Comparison of ENCODE assay signal across 10 mouse cellular contexts in genomic region chr5:73013611-73014287, GRCm38 (mm10). TPM values are rescaled to one million over a fixed set of nuclear protein-coding genes. Genes with fewer than 3 reads are reported as not detected.
DNase-seq lines count a peak whose midpoint lies in the region; ATAC-seq and TF ChIP-seq lines count a peak whose summit lies in the region.
"Not testable (repeated sequence)": the region's sequence is repeated elsewhere in the genome, so short reads cannot be mapped to it uniquely, and the experiment has no call there.
"Had no signal": no experiment of that assay in that cellular context is flagged by ENCODE, and none has a peak within 500 bp of the region (broad histone marks: within the 10 kb centered on the region; RNA-seq: fewer than 3 reads in every experiment).

No protein-coding gene starts in this region.

- H3K4me1 ChIP-seq in heart, adult 2 months (ENCODE audit: control insufficient read depth, insufficient read depth, low read length); hindbrain, embryonic 13.5 days (replicated peaks); lung, adult 2 months (ENCODE audit: control insufficient read depth, insufficient read depth, low read length); midbrain, embryonic 16.5 days (ENCODE audit: control insufficient read depth, insufficient read depth, low read length); stomach, embryonic 15.5 days: not testable (repeated sequence)

- H3K27ac ChIP-seq in heart, adult 2 months; hindbrain, embryonic 13.5 days; midbrain, embryonic 16.5 days (ENCODE audit: low read length); stomach, embryonic 15.5 days: not testable (repeated sequence)

- peak; percentile 23 for DNase-seq in adrenal gland, postnatal 14 days
- peak in 1 of 2 experiments; percentile 23 for DNase-seq in heart, adult 2 months
- peak; percentile 24 for DNase-seq in kidney, postnatal 10 days
- peak; percentile 8 for DNase-seq in lung, adult 2 months

- H3K9ac ChIP-seq in heart, adult 2 months (ENCODE audit: low read depth, low read length) = peak overlapping the region; percentile 72
- peak overlapping the region; percentile 68 for H3K9ac ChIP-seq in hindbrain, embryonic 13.5 days
- peak overlapping the region; percentile 55 for H3K9ac ChIP-seq in midbrain, embryonic 16.5 days (ENCODE audit: low read depth, low read length)
- not testable (repeated sequence) for H3K9ac ChIP-seq in stomach, embryonic 15.5 days

- H3K9me3 ChIP-seq in hindbrain, embryonic 13.5 days; midbrain, embryonic 16.5 days (replicated peaks; ENCODE audit: control insufficient read depth, low read length, poor library complexity, severe bottlenecking); stomach, embryonic 15.5 days: not testable (repeated sequence)

- TF ChIP-seq POLR2A in heart, adult 2 months (IDR thresholded peaks at IDR 0.05; ENCODE audit: insufficient read depth, low read depth, low read length); lung, adult 2 months (IDR thresholded peaks at IDR 0.05; ENCODE audit: borderline replicate concordance, extremely low read depth, low read depth, low read length): not testable (repeated sequence)

- not testable (repeated sequence) for TF ChIP-seq CTCF in heart, adult 2 months (IDR thresholded peaks at IDR 0.05); lung, adult 2 months (IDR thresholded peaks at IDR 0.05; ENCODE audit: insufficient read depth, low read length)

- H3K36me3 ChIP-seq in heart, adult 2 months (ENCODE audit: control insufficient read depth, insufficient read depth, low read length); hindbrain, embryonic 13.5 days; midbrain, embryonic 16.5 days (ENCODE audit: control insufficient read depth, insufficient read depth, low read length); stomach, embryonic 15.5 days: not testable (repeated sequence)

- peak overlapping the region; percentile 22; the same call in 1 of the 2 replicates for H3K4me3 ChIP-seq in heart, adult 2 months
- H3K4me3 ChIP-seq in hindbrain, embryonic 13.5 days = peak overlapping the region; percentile 42
- H3K4me3 ChIP-seq in lung, adult 2 months (replicated peaks; ENCODE audit: extremely low read depth, low read depth, low read length) = not testable (repeated sequence)
- peak overlapping the region; percentile 39 for H3K4me3 ChIP-seq in midbrain, embryonic 16.5 days (ENCODE audit: low read depth, low read length)
- H3K4me3 ChIP-seq in stomach, embryonic 15.5 days (replicated peaks) = peak overlapping the region; percentile 37

- TF ChIP-seq EP300 in heart, adult 2 months (IDR thresholded peaks at IDR 0.05; ENCODE audit: insufficient read depth, low read depth, low read length) = not testable (repeated sequence)

- not testable (repeated sequence) for H3K27me3 ChIP-seq in heart, adult 2 months (ENCODE audit: control insufficient read depth, insufficient read depth, low read length); midbrain, embryonic 16.5 days (ENCODE audit: control insufficient read depth, insufficient read depth, low read depth, low read length); stomach, embryonic 15.5 days (replicated peaks)
- peaks cover 32% of the 10 kb centered on the region for H3K27me3 ChIP-seq in hindbrain, embryonic 13.5 days

- ATAC-seq in erythroid progenitor cell, adult 5-6 weeks (replicated peaks; ENCODE audit: low FRiP score, poor library complexity, severe bottlenecking) = 0 out of 2 replicates have a peak, but pooled peaks have one; percentile 42
- ATAC-seq in hindbrain, embryonic 13.5 days (ENCODE audit: low FRiP score) = peak; percentile 70
- peak; percentile 82 for ATAC-seq in midbrain, embryonic 16.5 days
- ATAC-seq in stomach, embryonic 15.5 days (ENCODE audit: insufficient read depth, low FRiP score, low read depth) = peak; percentile 53; the same call in 1 of the 2 replicates

- intact Hi-C loops in heart, adult 2 months (cut with DNase I) = not testable (repeated sequence)

- H3K79me2 ChIP-seq in heart, adult 2 months (replicated peaks; ENCODE audit: control insufficient read depth, insufficient read depth, low read length) = not testable (repeated sequence)

- 2% methylated on average over 59 of the region's 65 CpGs for WGBS in heart, adult 2 months
- WGBS in hindbrain, embryonic 13.5 days = 2% methylated on average over 40 of the region's 65 CpGs
- 2% methylated on average over 61 of the region's 65 CpGs for WGBS in lung, adult 2 months
- WGBS in midbrain, embryonic 16.5 days = 2% methylated on average over 41 of the region's 65 CpGs
- 2% methylated on average over 46 of the region's 65 CpGs for WGBS in stomach, embryonic 15.5 days

- peak overlapping the region; percentile 68 for H3K4me2 ChIP-seq in hindbrain, embryonic 13.5 days
- H3K4me2 ChIP-seq in midbrain, embryonic 16.5 days (ENCODE audit: low read length) = peak overlapping the region; percentile 64
- peak overlapping the region; percentile 78 for H3K4me2 ChIP-seq in stomach, embryonic 15.5 days

RNA-seq across cellular contexts. Expression of gene Slc10a4, which starts 7.1 kb away (rescaled TPM):
- total RNA-seq in adrenal gland, postnatal 14 days (2021) = 9.8 and 13.0 TPM in 2 replicates
- not detected in 2 replicates for total RNA-seq in erythroid progenitor cell, adult 5-6 weeks (2015; ENCODE audit: low replicate concordance)
- not detected in 2 replicates for total RNA-seq in erythroid progenitor cell, adult 5-6 weeks (2017; ENCODE audit: low replicate concordance)
- under 1 TPM in 1 of 2 experiments, not detected in 1; 0.16 TPM for total RNA-seq in heart, adult 2 months (2021)
- 0.37 and 0.76 TPM in 2 replicates for polyA plus RNA-seq in heart, adult 2 months (2012; rRNA removed)
- 30.4 and 36.1 TPM in 2 replicates for polyA plus RNA-seq in hindbrain, embryonic 13.5 days (2015; fragmentation: Nextera tagmentation; extraction: Ambion mirVana)
- polyA plus RNA-seq in lung, adult 2 months (2012; rRNA removed) = 0.12 and 0.17 TPM in 2 replicates
- polyA plus RNA-seq in midbrain, embryonic 16.5 days (2015; fragmentation: Nextera tagmentation; extraction: Ambion mirVana) = 25.3 and 28.9 TPM in 2 replicates
- 8.6 and 10.6 TPM in 2 replicates for polyA plus RNA-seq in stomach, embryonic 15.5 days (2015; fragmentation: Nextera tagmentation; extraction: Ambion mirVana)
- total RNA-seq: gastrocnemius, adult 8-10 months had no signal

RNA-seq across cellular contexts. Expression of gene Gm10135, which starts 39.2 kb away (rescaled TPM):
- total RNA-seq in adrenal gland, postnatal 14 days (2021) = not detected in 2 replicates
- not detected in 2 replicates for total RNA-seq in erythroid progenitor cell, adult 5-6 weeks (2015; ENCODE audit: low replicate concordance)
- total RNA-seq in erythroid progenitor cell, adult 5-6 weeks (2017; ENCODE audit: low replicate concordance) = not detected in 2 replicates
- not detected for total RNA-seq in heart, adult 2 months (2021)
- not detected in 2 replicates for polyA plus RNA-seq in heart, adult 2 months (2012; rRNA removed)
- polyA plus RNA-seq in hindbrain, embryonic 13.5 days (2015; fragmentation: Nextera tagmentation; extraction: Ambion mirVana) = not detected in 2 replicates
- not detected in 2 replicates for polyA plus RNA-seq in lung, adult 2 months (2012; rRNA removed)
- not detected in 2 replicates for polyA plus RNA-seq in midbrain, embryonic 16.5 days (2015; fragmentation: Nextera tagmentation; extraction: Ambion mirVana)
- not detected in 2 replicates for polyA plus RNA-seq in stomach, embryonic 15.5 days (2015; fragmentation: Nextera tagmentation; extraction: Ambion mirVana)
- total RNA-seq: gastrocnemius, adult 8-10 months; layer of hippocampus, postnatal 36 days had no signal
